Mouse (Mus musculus) cerebellum, adult 11 months (tissue): ENCODE data around the gene Arhgef3.

Experiments
- DNase-seq: peaks from one replicate; pipeline ENCODE4 v3.0.0; 2022

Gene Arhgef3

GRCm38 (mm10) chr14:27349828-27350729, 235.4 kb downstream of the Arhgef3 start:
- DNase-seq, result no peak

DNA sequence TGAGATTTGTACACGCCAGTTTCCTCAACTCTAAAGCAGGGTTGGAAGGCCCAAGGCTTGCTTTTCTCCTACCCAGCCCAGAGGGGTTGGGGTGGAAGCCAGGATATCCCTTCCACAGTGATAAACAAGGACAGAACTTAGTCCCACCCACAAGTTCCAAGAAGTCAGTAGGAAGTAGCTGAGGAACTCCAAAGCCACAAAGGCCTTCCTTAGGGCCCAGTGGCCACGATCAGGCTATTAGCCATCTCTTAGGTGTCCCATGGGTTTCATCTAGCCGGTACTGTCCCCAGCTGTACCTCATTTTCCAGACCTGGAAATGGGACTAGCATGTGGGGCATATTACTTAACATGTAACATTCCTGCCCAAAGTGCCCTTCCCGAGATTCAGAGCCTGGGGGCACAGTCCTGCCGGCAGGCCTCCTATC, 236.4 kb downstream of the Arhgef3 start:
- DNase-seq, result no peak

- DNase-seq, result no peak
Observed at GRCm38 (mm10) chr14:27351476-27352079, 236.9 kb downstream of the Arhgef3 start.

GRCm38 (mm10) chr14:27352470-27352869, 237.8 kb downstream of the Arhgef3 start:
- no peak for DNase-seq

DNA sequence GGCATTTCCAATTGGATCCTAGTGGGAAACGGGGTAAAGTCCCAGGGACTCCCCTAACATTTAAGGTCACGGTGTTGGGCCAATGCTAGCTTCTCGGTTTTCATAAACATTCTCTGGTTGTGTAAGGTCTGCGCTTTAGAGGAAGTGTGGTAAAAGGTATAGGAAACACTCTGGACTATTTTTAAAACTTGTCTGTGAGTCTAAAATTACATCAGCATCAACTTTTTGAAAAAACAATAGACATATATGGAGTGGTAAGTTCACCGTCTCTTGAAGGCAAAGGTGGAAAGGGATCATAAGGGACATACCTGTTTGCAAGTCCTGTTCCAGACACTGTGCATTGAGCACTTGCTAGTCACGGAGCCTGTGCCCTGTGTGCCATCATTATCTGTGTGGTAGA, 240.5 kb downstream of the Arhgef3 start:
- DNase-seq, result no peak

DNA sequence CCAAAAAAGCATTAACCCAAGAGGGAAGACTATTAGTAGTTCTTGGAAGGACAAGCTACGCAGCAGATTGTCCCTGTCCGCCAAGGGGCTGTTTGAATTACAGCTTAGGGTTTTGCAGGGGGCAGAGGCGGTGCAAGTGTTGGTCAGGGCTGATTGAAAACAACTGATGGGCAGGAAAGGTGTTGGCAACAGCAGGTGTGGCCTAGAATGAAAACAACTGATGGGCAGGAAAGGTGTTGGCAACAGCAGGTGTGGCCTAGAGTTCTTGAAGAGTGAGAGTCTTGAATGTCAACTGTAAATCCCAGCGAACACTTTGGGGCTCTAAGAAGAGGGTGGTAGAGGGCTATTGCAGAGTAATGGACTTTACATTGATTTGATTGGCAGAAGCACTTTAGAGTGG, 241.2 kb downstream of the Arhgef3 start:
- no peak for DNase-seq

DNA sequence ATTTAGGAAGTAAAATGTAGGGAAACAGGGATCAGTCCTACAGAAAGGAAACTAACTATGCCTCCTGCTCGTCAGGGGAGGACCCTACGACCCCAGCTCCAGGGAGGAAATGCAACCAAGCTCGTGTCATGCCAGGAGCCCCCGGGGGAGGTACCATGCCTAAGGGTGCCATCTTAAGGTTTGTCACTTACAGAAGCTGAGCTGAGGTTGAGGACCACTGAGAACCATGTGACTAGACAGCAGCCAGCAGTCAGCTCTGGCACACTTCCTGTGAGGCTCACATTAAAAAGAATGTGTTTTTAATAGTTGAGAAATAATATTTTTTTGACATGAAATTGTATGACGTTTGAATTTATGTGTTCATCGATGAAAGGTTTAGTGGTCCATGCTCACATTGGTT, 242.4 kb downstream of the Arhgef3 start:
- DNase-seq, result no peak

GRCm38 (mm10) chr14:27358202-27358601, 243.5 kb downstream of the Arhgef3 start:
- DNase-seq, result no peak

DNA sequence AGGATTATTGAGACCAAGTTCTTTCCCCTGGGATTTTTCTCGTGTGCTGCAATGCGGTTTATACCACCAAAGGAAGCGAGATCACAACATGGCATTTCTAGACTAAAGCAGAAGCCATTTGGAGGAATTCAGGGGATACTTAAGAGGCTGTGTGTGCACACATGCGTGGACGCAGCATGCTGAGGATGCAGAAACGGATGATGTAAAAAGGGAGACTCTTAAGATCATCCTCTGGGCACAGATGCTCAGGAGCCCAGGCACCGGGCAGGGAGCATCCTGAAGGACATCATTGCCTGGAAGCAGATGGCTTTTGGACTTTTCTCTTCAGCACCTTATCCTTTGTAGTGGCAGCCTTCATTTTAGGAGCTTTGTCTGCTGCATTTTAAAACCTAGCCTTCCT, 246.2 kb downstream of the Arhgef3 start:
- no peak for DNase-seq

- DNase-seq, result no peak
Observed at GRCm38 (mm10) chr14:27361514-27361913, 246.8 kb downstream of the Arhgef3 start.

DNA sequence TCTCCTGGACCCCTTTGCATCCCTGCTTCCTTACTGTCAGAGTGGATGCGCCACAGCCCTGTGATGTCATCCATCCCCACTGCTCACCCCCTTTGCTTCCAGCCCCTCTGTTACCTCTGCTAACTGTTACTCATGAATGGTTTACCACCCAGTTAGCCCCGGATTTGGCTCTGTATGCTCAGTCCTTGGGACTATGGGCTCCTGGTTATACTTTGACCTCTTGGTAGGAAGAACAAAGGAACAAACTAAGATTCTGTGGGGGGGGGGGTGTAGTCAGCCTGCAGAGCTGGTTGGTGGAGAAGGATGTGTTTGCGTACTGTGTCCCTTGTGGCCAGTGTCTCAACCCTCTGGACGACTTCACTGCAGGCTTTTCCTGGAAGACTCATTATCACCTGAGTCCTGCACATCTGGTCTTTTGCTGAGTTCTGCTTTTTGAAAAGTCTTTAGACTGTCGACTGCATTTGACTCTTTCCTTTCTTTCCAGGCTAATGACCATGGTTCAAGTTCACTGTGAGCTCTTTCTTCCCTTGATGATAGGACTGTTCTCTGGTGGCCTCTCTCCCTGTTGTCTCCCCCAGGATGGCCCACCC, 250.1 kb downstream of the Arhgef3 start:
- DNase-seq, result no peak

- DNase-seq, result no peak
Observed at GRCm38 (mm10) chr14:27367117-27367711, 252.5 kb downstream of the Arhgef3 start.

- no peak for DNase-seq
Observed at GRCm38 (mm10) chr14:27368619-27369018, 253.9 kb downstream of the Arhgef3 start.

DNA sequence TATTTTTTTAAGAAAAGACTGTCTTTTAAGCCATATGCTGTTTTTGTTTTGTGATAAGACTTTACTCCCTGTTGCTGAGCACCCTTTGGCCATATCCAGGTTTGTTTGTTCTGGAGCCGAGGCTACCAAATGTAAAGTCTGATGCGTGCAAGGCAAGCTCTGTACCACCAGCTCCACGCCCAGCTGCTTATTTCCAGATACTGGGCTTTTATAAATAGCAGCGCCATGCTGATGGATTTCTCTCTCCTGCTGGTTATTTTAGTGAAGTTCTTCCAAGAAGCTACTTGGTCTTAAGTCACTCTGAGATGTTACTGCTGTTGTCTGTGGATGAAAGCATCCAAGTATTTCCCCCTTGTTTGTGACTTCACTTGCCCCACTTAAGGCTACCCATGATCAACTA, 254.8 kb downstream of the Arhgef3 start:
- DNase-seq, result no peak

GRCm38 (mm10) chr14:27371669-27372076, 257.0 kb downstream of the Arhgef3 start:
- DNase-seq, result peak; percentile 56

DNA sequence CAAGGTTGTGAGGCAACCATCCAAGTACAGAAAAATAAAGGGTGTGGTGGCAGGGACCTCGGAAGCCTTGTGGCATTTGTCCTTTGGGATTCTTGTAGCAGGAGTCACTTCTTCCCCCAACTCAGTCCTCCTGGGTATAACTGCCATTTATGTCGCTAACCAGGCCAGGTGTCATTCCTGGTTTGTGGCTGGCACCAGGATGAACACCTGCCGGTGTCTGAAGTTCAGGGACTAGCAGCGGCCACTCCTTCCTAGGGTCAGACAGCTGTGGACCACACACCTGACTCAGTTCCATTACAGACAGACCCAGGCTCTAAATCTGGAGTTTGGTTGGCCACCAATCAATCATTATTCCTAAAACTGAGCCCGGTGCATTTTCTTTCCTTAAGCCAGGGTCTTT, 258.8 kb downstream of the Arhgef3 start:
- DNase-seq, result no peak

- DNase-seq, result no peak
Observed at GRCm38 (mm10) chr14:27376115-27376648, 261.5 kb downstream of the Arhgef3 start.

DNA sequence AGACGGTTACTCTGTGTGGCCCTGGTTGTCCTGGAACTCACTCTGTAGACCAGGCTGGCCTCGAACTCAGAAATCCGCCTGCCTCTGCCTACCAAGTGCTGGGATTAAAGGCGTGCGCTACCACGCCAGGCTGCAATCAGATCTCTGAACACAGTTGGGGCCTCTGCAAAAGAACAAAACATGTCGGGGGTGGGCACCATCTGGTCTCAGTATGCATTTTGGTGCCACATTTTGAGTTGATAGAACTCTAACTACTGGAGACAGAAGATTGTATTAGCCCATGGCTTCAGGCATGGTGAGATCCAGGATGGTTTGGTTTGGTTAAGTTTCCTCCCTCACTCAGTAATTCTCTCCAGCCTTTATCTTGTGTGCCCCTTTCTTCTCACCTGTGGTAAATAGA, 264.0 kb downstream of the Arhgef3 start:
- no peak for DNase-seq

DNA sequence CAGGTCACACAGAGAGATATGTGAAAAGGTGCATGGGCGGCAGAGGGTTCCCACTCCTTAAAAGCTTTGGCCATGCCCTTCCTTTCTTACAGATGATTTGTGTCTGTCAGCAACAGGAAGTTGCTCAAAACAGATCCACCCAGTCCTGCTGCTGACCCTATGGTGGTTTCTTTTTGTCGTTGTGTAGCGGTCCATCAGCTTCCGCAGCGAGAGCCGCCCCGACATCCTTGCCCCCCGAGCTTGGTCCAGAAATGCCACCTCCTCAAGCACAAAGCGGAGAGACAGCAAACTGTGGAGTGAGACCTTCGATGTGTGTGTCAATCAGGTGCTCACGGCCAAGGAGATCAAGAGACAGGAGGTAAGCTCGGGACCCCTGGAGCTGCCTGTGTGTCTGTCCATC, 264.7 kb downstream of the Arhgef3 start:
- DNase-seq, result no peak

DNA sequence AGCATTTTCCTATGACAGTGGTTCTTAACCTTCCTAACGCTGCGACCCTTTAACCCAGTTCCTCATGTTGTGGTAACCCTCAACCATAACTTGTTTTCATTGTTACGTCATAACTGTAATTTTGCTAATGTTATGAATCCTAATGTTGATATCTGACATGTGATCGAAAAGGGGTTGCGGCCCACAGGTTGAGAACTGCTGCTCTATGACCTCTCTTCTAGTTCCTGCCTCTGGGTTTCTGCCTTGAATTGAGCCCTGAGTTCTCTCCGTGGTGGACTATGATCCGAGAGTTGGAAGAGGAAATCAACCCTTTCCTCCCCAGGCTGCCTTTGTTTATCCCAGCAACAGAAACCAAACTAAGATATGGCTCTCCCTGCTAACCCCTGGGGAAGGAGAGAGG, 266.8 kb downstream of the Arhgef3 start:
- no peak for DNase-seq

DNA sequence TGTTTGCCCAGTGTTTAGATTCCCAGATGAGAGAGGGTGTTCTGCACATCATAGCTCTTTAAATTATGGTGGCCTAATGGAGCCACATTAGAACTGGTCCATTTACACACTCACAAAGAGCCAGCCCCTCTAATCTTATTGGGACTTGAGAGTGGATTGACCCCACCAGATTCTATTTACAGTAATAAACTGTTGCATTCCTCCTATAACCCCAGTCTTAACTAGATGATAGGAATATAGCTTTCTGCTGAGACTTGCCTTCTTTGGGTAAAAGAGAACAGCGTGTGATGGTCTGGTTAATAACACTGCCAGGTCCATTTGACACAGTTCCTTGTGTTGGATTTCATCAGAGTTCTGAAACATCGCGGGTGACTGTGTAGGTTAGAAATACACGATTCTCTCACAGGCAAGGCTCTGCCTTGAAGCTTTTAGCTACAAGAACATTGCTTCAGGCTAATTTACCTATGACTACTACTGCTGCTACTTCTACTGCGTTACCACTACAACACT, 268.7 kb downstream of the Arhgef3 start:
- DNase-seq, result no peak

DNA sequence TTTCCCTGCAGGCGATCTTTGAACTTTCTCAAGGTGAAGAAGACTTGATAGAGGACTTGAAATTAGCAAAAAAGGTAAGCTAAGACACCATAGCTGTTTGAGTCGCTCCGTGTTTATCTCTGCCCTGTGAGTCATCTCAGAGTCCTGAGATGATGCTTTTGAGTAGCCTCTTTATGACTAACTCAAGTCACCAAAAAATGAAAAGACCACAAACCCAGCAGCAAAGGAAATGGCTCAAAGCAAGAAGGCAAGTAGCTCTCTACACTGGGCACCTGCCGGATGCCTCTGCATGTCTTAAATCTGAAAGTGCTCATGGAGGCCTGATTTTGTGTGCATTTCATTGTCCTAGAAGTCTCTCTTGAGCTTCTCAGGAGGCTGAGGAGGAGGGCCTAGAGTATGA, 269.4 kb downstream of the Arhgef3 start:
- DNase-seq, result no peak

- DNase-seq, result no peak
Observed at GRCm38 (mm10) chr14:27388616-27389015, 273.9 kb downstream of the Arhgef3 start.
